Mouse (Mus musculus) embryonic facial prominence, embryonic 15.5 days (tissue): ENCODE data around the gene Gstm1. TPM values are rescaled to one million over a fixed set of nuclear protein-coding genes. Genes with fewer than 3 reads are reported as not detected.

Source experiments
- ATAC-seq: fragments of 200-750 bp; cut with Nextera tagmentation; 2 replicates; pipeline ENCODE4 v1.8.0; 2017; ENCODE audit warnings: low read depth, moderate TSS enrichment; ENCODE audit not compliant: insufficient number of reproducible peaks, low FRiP score, low TSS enrichment
- H3K27ac ChIP-seq: fragments of 300-500 bp; sonication (generic); replicated peaks from 2 replicates; pipeline ENCODE4 v1.5.1; 2015; ENCODE audit warnings: mild to moderate bottlenecking, inconsistent platforms
- H3K27me3 ChIP-seq: fragments of 300-500 bp; sonication (generic); 2 replicates; pipeline ENCODE4 v1.6.1; 2015; ENCODE audit warnings: inconsistent platforms
- H3K36me3 ChIP-seq: fragments of 300-500 bp; sonication (generic); 2 replicates; pipeline ENCODE4 v1.6.1; 2015; ENCODE audit warnings: mild to moderate bottlenecking, inconsistent platforms
- H3K4me1 ChIP-seq: fragments of 300-500 bp; sonication (generic); 2 replicates; pipeline ENCODE4 v1.6.1; 2015; ENCODE audit warnings: inconsistent platforms
- H3K4me2 ChIP-seq: fragments of 300-500 bp; sonication (generic); replicated peaks from 2 replicates; pipeline ENCODE4 v1.6.1; 2015; ENCODE audit warnings: mild to moderate bottlenecking, inconsistent platforms
- H3K4me3 ChIP-seq: fragments of 300-500 bp; sonication (generic); replicated peaks from 2 replicates; pipeline ENCODE4 v1.5.1; 2015; ENCODE audit warnings: mild to moderate bottlenecking, inconsistent platforms
- H3K9ac ChIP-seq: fragments of 300-500 bp; sonication (generic); 2 replicates; pipeline ENCODE4 v1.6.1; 2015; ENCODE audit warnings: inconsistent platforms
- H3K9me3 ChIP-seq: fragments of 300-500 bp; sonication (generic); replicated peaks from 2 replicates; pipeline ENCODE4 v1.6.1; 2016; ENCODE audit warnings: inconsistent platforms
- WGBS: fragments of 180-500 bp; shearing (Covaris S2); methylation state at CpG from one replicate; pipeline ENCODE4 v1.1.7; 2015; 5-methylcytosine and 5-hydroxymethylcytosine counted together
- polyA plus RNA-seq: library from polyadenylated mRNA; unstranded; fragments of >200 nt; fragmentation: Nextera tagmentation; extraction: Ambion mirVana; gene quantifications from 2 replicates; pipeline ENCODE4 v1.2.1, GENCODE M21; 2015

The Gstm1 gene
- polyA plus RNA-seq: 178 and 220 TPM in 2 replicates

GRCm38 (mm10) chr3:108017473-108018189 is at the start of gene Gstm1:
Gene Gstm1 (minus strand): TSS chr3:108017973.
- Histone ChIP-seq H3K4me3 (peak within 1 kb of the TSS; percentile 47), H3K36me3 (no peaks in the 10 kb centered on the region), H3K9ac (peak within 1 kb of the TSS; percentile 48), H3K27ac (peak within 1 kb of the TSS; percentile 94), H3K4me1 (peaks cover 23% of the 10 kb centered on the region), H3K27me3 (no peaks in the 10 kb centered on the region), H3K9me3 (no peaks in the 10 kb centered on the region), H3K4me2 (peak within 1 kb of the TSS; percentile 73)
- under 1% methylated on average over 31 of the region's 31 CpGs for WGBS
- peak; percentile 97 for ATAC-seq

DNA sequence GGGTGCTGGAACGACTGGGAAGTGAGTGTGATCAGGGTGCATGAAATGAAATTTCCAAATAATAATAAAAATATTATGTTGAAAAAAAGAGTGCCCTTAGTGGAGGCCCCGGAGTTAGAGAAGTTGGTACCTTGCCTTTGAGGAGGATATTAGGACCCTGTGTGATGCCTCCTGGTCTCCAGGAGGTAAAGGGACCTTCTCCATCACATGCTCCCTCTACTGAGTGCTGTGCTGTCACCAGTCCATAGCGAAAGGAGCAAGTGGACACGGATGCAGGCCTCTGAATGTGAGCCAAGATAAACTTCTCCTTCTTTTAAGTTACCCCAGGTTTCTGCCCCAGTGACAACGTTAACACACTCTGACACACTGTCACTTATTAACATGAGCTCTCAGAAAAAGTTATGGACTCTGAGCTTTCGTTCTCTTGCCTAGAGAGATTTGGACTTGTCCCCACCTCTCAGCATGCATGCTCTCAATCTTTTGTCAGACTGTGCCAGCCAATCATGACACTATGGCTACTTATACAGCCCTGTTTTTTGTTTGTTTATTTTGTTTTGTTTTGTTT is 49.7 kb upstream of the Gstm1 start:
- no peaks in the 10 kb centered on the region for H3K36me3 ChIP-seq
- no peak overlapping the region for H3K27ac ChIP-seq
- H3K27me3 ChIP-seq: no peaks in the 10 kb centered on the region
- H3K4me1 ChIP-seq: peaks cover 6% of the 10 kb centered on the region; the same call in 1 of the 2 replicates
- no peaks in the 10 kb centered on the region for H3K9me3 ChIP-seq
- no peak overlapping the region for H3K9ac ChIP-seq
- H3K4me3 ChIP-seq: no peak overlapping the region
- 74% methylated on average over 6 of the region's 6 CpGs for WGBS
- no peak for ATAC-seq
- H3K4me2 ChIP-seq: no peak overlapping the region

DNA sequence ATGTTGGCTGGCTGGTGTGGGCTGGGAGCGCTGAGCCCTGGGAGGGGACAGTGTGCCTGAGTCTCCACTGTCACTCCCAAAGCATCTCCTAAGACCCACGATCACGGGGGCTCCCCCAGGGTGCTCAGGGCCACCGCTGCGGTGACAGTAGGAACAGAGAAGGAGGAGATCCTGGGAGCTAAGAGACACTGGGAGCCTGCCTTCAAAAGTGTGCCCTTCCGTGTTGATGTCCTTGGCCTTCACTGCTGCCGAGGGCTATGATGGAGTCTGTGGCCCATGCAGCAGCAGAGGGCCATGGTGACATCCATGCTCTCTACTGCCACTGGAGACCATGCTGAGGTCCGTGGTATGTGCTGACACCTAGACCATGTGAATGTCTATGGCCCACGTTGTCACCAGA is 47.8 kb upstream of the Gstm1 start:
- H3K4me1 ChIP-seq: peaks cover 6% of the 10 kb centered on the region; the same call in 1 of the 2 replicates
- no peak overlapping the region for H3K27ac ChIP-seq
- H3K36me3 ChIP-seq: no peaks in the 10 kb centered on the region
- WGBS: 76% methylated on average over 9 of the region's 9 CpGs
- ATAC-seq: no peak
- H3K4me2 ChIP-seq: no peak overlapping the region
- no peaks in the 10 kb centered on the region for H3K9me3 ChIP-seq
- H3K9ac ChIP-seq: no peak overlapping the region
- H3K27me3 ChIP-seq: no peaks in the 10 kb centered on the region
- H3K4me3 ChIP-seq: no peak overlapping the region

- no peak overlapping the region for H3K4me2 ChIP-seq
- H3K36me3 ChIP-seq: no peaks in the 10 kb centered on the region
- H3K9ac ChIP-seq: no peak overlapping the region
- H3K4me3 ChIP-seq: no peak overlapping the region
- H3K4me1 ChIP-seq: peaks cover 5% of the 10 kb centered on the region; the same call in 1 of the 2 replicates
- no peak for ATAC-seq
- no peaks in the 10 kb centered on the region for H3K27me3 ChIP-seq
- 69% methylated on average over 4 of the region's 4 CpGs for WGBS
- no peaks in the 10 kb centered on the region for H3K9me3 ChIP-seq
- H3K27ac ChIP-seq: no peak overlapping the region
Measured at GRCm38 (mm10) chr3:108064672-108065071, 46.9 kb upstream of the Gstm1 start.

GRCm38 (mm10) chr3:108062648-108063047 is 44.9 kb upstream of the Gstm1 start:
- 77% methylated on average over 8 of the region's 8 CpGs for WGBS

DNA sequence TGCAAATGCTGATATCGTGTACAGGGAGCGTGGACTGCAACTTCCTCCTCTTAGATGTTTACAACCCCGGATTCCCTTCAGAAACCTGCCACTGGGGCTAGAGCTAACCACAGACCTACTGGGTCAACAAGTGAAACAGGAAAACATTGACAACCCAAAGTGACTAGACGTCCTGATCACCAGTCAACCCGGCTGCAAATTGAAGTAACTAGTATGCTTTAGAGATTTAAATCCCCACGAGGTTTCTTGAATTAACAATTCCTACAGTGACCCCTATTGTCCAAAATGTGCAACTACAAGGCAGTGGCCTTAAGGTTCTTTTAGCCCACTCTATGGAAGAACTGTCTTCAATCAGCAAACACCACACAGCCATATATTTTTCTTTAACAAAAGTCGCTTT is 43.6 kb upstream of the Gstm1 start:
- H3K9ac ChIP-seq: no peak overlapping the region
- H3K4me2 ChIP-seq: peak overlapping the region; percentile 32; the same call in 1 of the 2 replicates
- H3K27me3 ChIP-seq: no peaks in the 10 kb centered on the region
- no peaks in the 10 kb centered on the region for H3K9me3 ChIP-seq
- H3K4me3 ChIP-seq: no peak overlapping the region
- H3K27ac ChIP-seq: no peak overlapping the region
- no peaks in the 10 kb centered on the region for H3K36me3 ChIP-seq
- no peak for ATAC-seq
- 13% methylated on average over 7 of the region's 7 CpGs for WGBS
- no peaks in the 10 kb centered on the region for H3K4me1 ChIP-seq

More at GRCm38 (mm10) chr3:108062648-108063047, 44.9 kb upstream of the Gstm1 start:
- ATAC-seq: no peak
- H3K4me1 ChIP-seq: no peaks in the 10 kb centered on the region
- H3K36me3 ChIP-seq: no peaks in the 10 kb centered on the region
- no peaks in the 10 kb centered on the region for H3K27me3 ChIP-seq
- no peak overlapping the region for H3K27ac ChIP-seq
- no peak overlapping the region for H3K4me3 ChIP-seq
- H3K4me2 ChIP-seq: no peak overlapping the region
- H3K9me3 ChIP-seq: no peaks in the 10 kb centered on the region
- H3K9ac ChIP-seq: no peak overlapping the region

GRCm38 (mm10) chr3:108050493-108050892 is 32.7 kb upstream of the Gstm1 start:
- Histone ChIP-seq H3K9ac (no peak overlapping the region), H3K4me2 (no peak overlapping the region), H3K9me3 (no peaks in the 10 kb centered on the region), H3K4me1 (no peaks in the 10 kb centered on the region), H3K27me3 (no peaks in the 10 kb centered on the region), H3K36me3 (no peaks in the 10 kb centered on the region), H3K4me3 (no peak overlapping the region), H3K27ac (no peak overlapping the region)
- no peak for ATAC-seq
- 84% methylated on average over 5 of the region's 5 CpGs for WGBS

DNA sequence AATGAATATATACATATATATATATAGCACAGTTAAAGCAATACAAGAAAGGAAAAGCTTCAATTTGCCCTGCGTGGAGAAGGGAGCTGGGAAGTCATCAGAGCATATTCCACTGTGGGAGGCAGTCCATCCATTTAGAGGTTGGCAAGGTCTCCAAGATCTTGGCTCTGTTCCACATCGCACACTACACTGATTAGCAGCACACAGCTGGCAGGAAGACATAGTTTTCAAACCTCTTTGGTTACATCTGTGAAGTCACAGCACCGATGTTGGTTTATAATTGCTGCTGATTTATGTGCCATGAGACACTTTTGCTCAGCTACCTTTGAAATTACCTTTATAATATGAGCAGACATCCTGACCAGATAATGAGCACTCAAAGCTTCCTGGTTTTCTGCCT is 30.5 kb upstream of the Gstm1 start:
- H3K27ac ChIP-seq: no peak overlapping the region
- H3K4me2 ChIP-seq: no peak overlapping the region
- H3K27me3 ChIP-seq: no peaks in the 10 kb centered on the region
- no peaks in the 10 kb centered on the region for H3K9me3 ChIP-seq
- peaks cover 6% of the 10 kb centered on the region; the same call in 1 of the 2 replicates for H3K4me1 ChIP-seq
- H3K36me3 ChIP-seq: no peaks in the 10 kb centered on the region
- ATAC-seq: no peak
- no peak overlapping the region for H3K4me3 ChIP-seq
- H3K9ac ChIP-seq: no peak overlapping the region
- WGBS: 55% methylated on average over 3 of the region's 3 CpGs

DNA sequence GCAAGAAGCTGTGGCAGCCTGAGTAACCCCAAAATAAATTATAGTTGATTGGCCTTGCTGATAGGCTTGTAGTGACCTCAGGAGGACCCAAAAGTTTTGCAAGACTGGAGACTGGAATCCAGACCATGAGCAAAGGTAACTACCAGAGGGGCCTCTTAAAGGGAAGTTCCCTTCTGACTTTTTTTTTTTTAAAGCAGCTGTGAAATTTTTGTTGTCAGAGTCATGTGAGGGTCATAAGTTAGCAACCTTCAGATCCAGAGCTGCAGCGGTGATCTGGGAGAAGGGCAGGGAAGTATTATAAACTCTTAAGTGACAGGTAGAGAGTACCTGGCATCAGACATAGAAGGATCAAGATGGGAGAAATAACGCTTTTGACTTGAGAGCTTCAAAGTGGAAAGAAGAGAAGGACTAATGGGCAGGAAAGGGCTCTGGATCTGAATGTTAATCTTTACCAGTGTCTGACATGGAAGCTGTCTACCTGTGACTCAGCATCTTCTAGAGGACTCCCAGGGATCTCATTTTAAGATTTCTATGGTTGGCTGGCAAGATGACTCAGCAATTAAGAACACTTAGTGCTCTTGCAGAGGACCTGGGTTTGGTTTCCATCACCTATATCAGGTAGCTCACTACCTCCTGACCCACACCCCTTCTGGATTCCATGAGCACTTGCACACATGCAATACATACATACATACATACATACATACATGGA is 29.3 kb upstream of the Gstm1 start:
- Histone ChIP-seq H3K27me3 (no peaks in the 10 kb centered on the region), H3K4me2 (no peak overlapping the region), H3K27ac (no peak overlapping the region), H3K9ac (no peak overlapping the region), H3K36me3 (no peaks in the 10 kb centered on the region), H3K9me3 (no peaks in the 10 kb centered on the region), H3K4me3 (no peak overlapping the region), H3K4me1 (peaks cover 6% of the 10 kb centered on the region; the same call in 1 of the 2 replicates)
- ATAC-seq: no peak
- WGBS: 85% methylated on average over 2 of the region's 2 CpGs

DNA sequence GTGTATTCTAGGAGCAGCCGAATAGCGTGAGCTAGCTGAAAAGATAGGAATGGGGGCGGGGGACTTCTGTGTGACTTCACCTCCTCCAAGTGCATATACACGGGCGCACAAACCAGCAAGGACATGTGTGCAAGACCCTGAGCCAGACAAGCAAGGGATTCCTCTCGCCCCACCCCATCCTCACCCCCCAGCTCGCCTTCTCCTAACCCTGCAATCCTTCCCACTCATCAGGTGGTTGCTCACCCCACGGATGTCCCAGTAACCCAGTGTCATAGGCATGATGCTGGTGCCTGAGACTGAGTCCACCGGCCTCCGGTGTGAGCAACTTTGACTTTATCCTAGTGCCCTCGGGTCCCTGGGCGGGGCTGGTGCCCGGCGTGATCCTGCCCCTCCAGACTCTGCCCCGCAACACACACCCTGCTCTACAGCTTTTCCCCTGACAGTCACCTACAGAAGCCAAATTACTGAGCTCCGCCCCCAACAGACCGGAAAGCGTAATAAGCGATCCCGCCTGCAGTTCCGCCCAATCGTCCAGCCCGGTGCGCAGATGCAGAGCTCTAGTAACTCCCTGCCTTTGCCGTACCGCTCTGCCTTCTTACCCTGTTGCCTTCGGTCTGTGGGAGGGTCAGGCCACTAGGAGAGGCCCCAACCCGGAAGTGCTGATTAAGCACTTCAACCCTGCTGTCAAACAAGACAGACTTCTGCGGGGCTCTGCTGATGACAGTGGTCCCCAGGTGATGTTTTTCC is 26.8 kb upstream of the Gstm1 start, which contains the start of gene Gstm4:
Gene Gstm4, minus strand, starts transcription at position 501 of the 747 bp plus-strand sequence.
- Histone ChIP-seq H3K27me3 (no peaks in the 10 kb centered on the region), H3K9ac (peak within 1 kb of the TSS; percentile 37; the same call in 1 of the 2 replicates), H3K27ac (peak within 1 kb of the TSS; percentile 35), H3K4me3 (peak within 1 kb of the TSS; percentile 52), H3K9me3 (no peaks in the 10 kb centered on the region), H3K36me3 (no peaks in the 10 kb centered on the region), H3K4me2 (peak within 1 kb of the TSS; percentile 76), H3K4me1 (peaks cover 6% of the 10 kb centered on the region; the same call in 1 of the 2 replicates)
- 4% methylated on average over 29 of the region's 29 CpGs for WGBS
- ATAC-seq: peak; percentile 88

- no peak for ATAC-seq
- H3K9me3 ChIP-seq: no peaks in the 10 kb centered on the region
- WGBS: 58% methylated on average over 5 of the region's 5 CpGs
- H3K4me1 ChIP-seq: no peaks in the 10 kb centered on the region
- H3K36me3 ChIP-seq: no peaks in the 10 kb centered on the region
- no peak overlapping the region for H3K9ac ChIP-seq
- H3K27ac ChIP-seq: no peak overlapping the region
- no peak overlapping the region for H3K4me2 ChIP-seq
- no peaks in the 10 kb centered on the region for H3K27me3 ChIP-seq
- no peak overlapping the region for H3K4me3 ChIP-seq
Measured at GRCm38 (mm10) chr3:108033156-108033555, 15.4 kb upstream of the Gstm1 start.
